Mouse (Mus musculus): ENCODE measurements around the gene Sept8. TPM values are rescaled to one million over a fixed set of nuclear protein-coding genes. Genes with fewer than 3 reads are reported as not detected.
"Not testable (repeated sequence)": the region's sequence is repeated elsewhere in the genome, so short reads cannot be mapped to it uniquely, and the experiment has no call there.

Sept8 gene
- polyA plus RNA-seq, 2 experiments from 2014 or later: 0.95 to 1.0 TPM

GRCm38 (mm10) chr11:53528397-53529252, 9.6 kb downstream of the Sept8 start:
- no peak for ATAC-seq

GRCm38 (mm10) chr11:53529253-53529557, 10.1 kb downstream of the Sept8 start:
- ATAC-seq: no peak

GRCm38 (mm10) chr11:53530001-53530400, 10.9 kb downstream of the Sept8 start:
- ATAC-seq: no peak

- ATAC-seq: no peak
Measured at GRCm38 (mm10) chr11:53531578-53532230, 12.6 kb downstream of the Sept8 start.

GRCm38 (mm10) chr11:53532231-53532620, 13.2 kb downstream of the Sept8 start:
- ATAC-seq: no peak

GRCm38 (mm10) chr11:53539002-53539491, 20.0 kb downstream of the Sept8 start:
- ATAC-seq: no peak

- ATAC-seq: no peak
Measured at GRCm38 (mm10) chr11:53540394-53540793, 21.3 kb downstream of the Sept8 start.

GRCm38 (mm10) chr11:53541222-53541621, 22.2 kb downstream of the Sept8 start:
- ATAC-seq: no peak

- ATAC-seq: no peak
Measured at GRCm38 (mm10) chr11:53543021-53543420, 24.0 kb downstream of the Sept8 start.

GRCm38 (mm10) chr11:53546271-53546670, 27.2 kb downstream of the Sept8 start:
- ATAC-seq: no peak

- ATAC-seq: no peak
Measured at GRCm38 (mm10) chr11:53547566-53547965, 28.5 kb downstream of the Sept8 start.

- no peak for ATAC-seq
Measured at GRCm38 (mm10) chr11:53548036-53548605, 29.1 kb downstream of the Sept8 start.

- ATAC-seq: no peak
Measured at GRCm38 (mm10) chr11:53550714-53551113, 31.7 kb downstream of the Sept8 start.

- no peak for ATAC-seq
Measured at GRCm38 (mm10) chr11:53551754-53552153, 32.7 kb downstream of the Sept8 start.

GRCm38 (mm10) chr11:53556529-53556928, 37.5 kb downstream of the Sept8 start:
- ATAC-seq: not testable (repeated sequence)

GRCm38 (mm10) chr11:53557992-53558391, 38.9 kb downstream of the Sept8 start:
- not testable (repeated sequence) for ATAC-seq

GRCm38 (mm10) chr11:53559980-53560379, 40.9 kb downstream of the Sept8 start:
- not testable (repeated sequence) for ATAC-seq

GRCm38 (mm10) chr11:53561986-53562385, 42.9 kb downstream of the Sept8 start:
- ATAC-seq: no peak

GRCm38 (mm10) chr11:53566646-53567045, 47.6 kb downstream of the Sept8 start:
- no peak for ATAC-seq

- ATAC-seq: peak; percentile 96
Measured at GRCm38 (mm10) chr11:53567224-53568014, 48.4 kb downstream of the Sept8 start, which contains the start of gene Kif3a. Gene Kif3a (plus strand): TSS chr11:53567379.

GRCm38 (mm10) chr11:53580562-53580961, 61.5 kb downstream of the Sept8 start:
- ATAC-seq: no peak

- no peak for ATAC-seq
Measured at GRCm38 (mm10) chr11:53583151-53583550, 64.1 kb downstream of the Sept8 start.

- peak; percentile 51 for ATAC-seq
Measured at GRCm38 (mm10) chr11:53584849-53585248, 65.8 kb downstream of the Sept8 start.

Data from CD4-positive, CD25-positive, alpha-beta regulatory T cell, adult 4 months (primary cell).